Mouse (Mus musculus) CH12.LX (cell line): ENCODE results near the gene Ensa. TPM values are rescaled to one million over a fixed set of nuclear protein-coding genes. Genes with fewer than 3 reads are reported as not detected.

ENCODE experiments used
- DNase-seq: peaks from one replicate; pipeline ENCODE4 v3.0.0-alpha.2; 2013; ENCODE audit errors: extremely low read depth
- H3K27ac ChIP-seq: 2 replicates; pipeline ENCODE4 v1.5.1; 2012; ENCODE audit warnings: low read depth, mild to moderate bottlenecking, control low read depth, moderate library complexity; ENCODE audit not compliant: insufficient read depth
- H3K27me3 ChIP-seq: replicated peaks from 2 replicates; pipeline ENCODE3; 2012; ENCODE audit warnings: inconsistent platforms
- H3K36me3 ChIP-seq, 2 experiments: replicated peaks in 1 of 2; 2 replicates each; pipeline versions ENCODE3 to v1.6.1; 2012; ENCODE audit warnings: inconsistent platforms in 1 of 2, low read length in 1 of 2, mild to moderate bottlenecking in 1 of 2, mixed read lengths in 1 of 2, moderate library complexity in 1 of 2; ENCODE audit not compliant: control insufficient read depth in 1 of 2, insufficient read depth in 1 of 2
- H3K4me1 ChIP-seq, 2 experiments: 2 replicates each; pipeline ENCODE4 v1.6.1; 2012; ENCODE audit warnings: inconsistent platforms in 1 of 2, moderate library complexity in 1 of 2; ENCODE audit not compliant: insufficient read depth in 2 of 2, control insufficient read depth in 1 of 2
- H3K4me2 ChIP-seq: 2 replicates; pipeline ENCODE4 v1.6.1; 2012; ENCODE audit warnings: low read depth, mild to moderate bottlenecking, control low read depth; ENCODE audit not compliant: poor library complexity, insufficient read depth, severe bottlenecking
- H3K4me3 ChIP-seq, 3 experiments: fragments of 150-350 bp in 1 of 3; sonication (generic) in 1 of 3; replicated peaks in 1 of 3; 2 replicates each; pipeline versions ENCODE3 to v1.5.1; 2011 to 2012; ENCODE audit warnings: low read depth in 2 of 3, low read length in 2 of 3, mild to moderate bottlenecking in 2 of 3, moderate library complexity in 2 of 3, control low read depth in 1 of 3, improper control_type of control experiment in 1 of 3, inconsistent platforms in 1 of 3, mixed read lengths in 1 of 3; ENCODE audit not compliant: poor library complexity in 1 of 3
- H3K79me2 ChIP-seq: replicated peaks from 2 replicates; pipeline ENCODE4 v1.6.1; 2012; ENCODE audit warnings: mild to moderate bottlenecking, moderate library complexity; ENCODE audit not compliant: control insufficient read depth, poor library complexity, insufficient read depth, severe bottlenecking; ENCODE audit errors: extremely low read depth
- H3K9ac ChIP-seq: 2 replicates; pipeline ENCODE4 v1.6.1; 2012; ENCODE audit warnings: low read depth, mild to moderate bottlenecking, control low read depth, moderate library complexity; ENCODE audit not compliant: insufficient read depth
- H3K9me3 ChIP-seq: replicated peaks from 2 replicates; pipeline ENCODE3; 2012; ENCODE audit warnings: low read length, inconsistent platforms, mixed read lengths
- BHLHE40 ChIP-seq: IDR thresholded peaks from 2 replicates; pipeline ENCODE4 v1.6.1; 2011; ENCODE audit warnings: mild to moderate bottlenecking, low read depth, low read length, improper control_type of control experiment
- CHD2 ChIP-seq: IDR thresholded peaks from 2 replicates; pipeline ENCODE4 v1.6.1; 2011; ENCODE audit warnings: low read length, improper control_type of control experiment
- E2F4 ChIP-seq: IDR thresholded peaks from 2 replicates; pipeline ENCODE4 v1.6.1; 2011; ENCODE audit warnings: low read depth, low read length, improper control_type of control experiment; ENCODE audit not compliant: insufficient replicate concordance
- GABPA ChIP-seq: IDR thresholded peaks from 2 replicates; pipeline ENCODE4 v1.6.1; 2012; ENCODE audit warnings: low read depth, low read length, improper control_type of control experiment, inconsistent platforms; ENCODE audit not compliant: insufficient replicate concordance
- HCFC1 ChIP-seq: IDR thresholded peaks from 2 replicates; pipeline ENCODE4 v1.6.1; 2012; ENCODE audit warnings: low read depth, mild to moderate bottlenecking, inconsistent platforms, low read length, improper control_type of control experiment
- JUN ChIP-seq: IDR thresholded peaks from 2 replicates; pipeline ENCODE4 v1.6.1; 2011; ENCODE audit warnings: low read depth, mild to moderate bottlenecking, low read length, improper control_type of control experiment, moderate library complexity; ENCODE audit not compliant: insufficient read depth
- KAT2A ChIP-seq: IDR thresholded peaks from 2 replicates; pipeline ENCODE4 v1.6.1; 2012; ENCODE audit warnings: low read length, improper control_type of control experiment, inconsistent platforms; ENCODE audit not compliant: insufficient replicate concordance
- MAX ChIP-seq: IDR thresholded peaks from 2 replicates; pipeline ENCODE4 v1.6.1; 2011; ENCODE audit warnings: low read length, improper control_type of control experiment
- MEF2A ChIP-seq: IDR thresholded peaks from 2 replicates; pipeline ENCODE4 v1.6.1; 2014; ENCODE audit warnings: low read depth, mild to moderate bottlenecking, inconsistent platforms, low read length, improper control_type of control experiment, borderline replicate concordance
- MXI1 ChIP-seq: IDR thresholded peaks from 2 replicates; pipeline ENCODE4 v1.6.1; 2011; ENCODE audit warnings: mild to moderate bottlenecking, low read depth, low read length, improper control_type of control experiment
- MYC ChIP-seq: IDR thresholded peaks from 2 replicates; pipeline ENCODE4 v1.6.1; 2011; ENCODE audit warnings: low read depth, mild to moderate bottlenecking, improper control_type of control experiment, low read length
- POLR2A ChIP-seq: IDR thresholded peaks from 2 replicates; pipeline ENCODE4 v1.6.1; 2011; ENCODE audit warnings: low read depth, mild to moderate bottlenecking, improper control_type of control experiment, low read length
- RAD21 ChIP-seq: IDR thresholded peaks from 2 replicates; pipeline ENCODE4 v1.6.1; 2011; ENCODE audit warnings: low read depth, mild to moderate bottlenecking, low read length, improper control_type of control experiment, moderate library complexity
- SIN3A ChIP-seq: IDR thresholded peaks from 2 replicates; pipeline ENCODE4 v1.6.1; 2012; ENCODE audit warnings: low read length, improper control_type of control experiment, inconsistent platforms
- SMC3 ChIP-seq: IDR thresholded peaks from 2 replicates; pipeline ENCODE4 v1.6.1; 2011; ENCODE audit warnings: low read depth, low read length, improper control_type of control experiment
- USF1 ChIP-seq: IDR thresholded peaks from 2 replicates; pipeline ENCODE4 v1.6.1; 2014; ENCODE audit warnings: low read depth, mild to moderate bottlenecking, inconsistent platforms, low read length, improper control_type of control experiment
- USF2 ChIP-seq: conservative IDR thresholded peaks from 2 replicates; pipeline ENCODE4 v1.6.1; 2011; ENCODE audit warnings: low read depth, low read length, improper control_type of control experiment
- ZMIZ1 ChIP-seq: IDR thresholded peaks from 2 replicates; pipeline ENCODE4 v1.6.1; 2012; ENCODE audit warnings: low read depth, mild to moderate bottlenecking, inconsistent platforms, low read length, improper control_type of control experiment
- dilution Hi-C: fragments of 300-500 bp; cut with MboI; formaldehyde crosslinking; loops from 2 replicates; pipeline ENCODE4 v1.14.3; 2020; ENCODE audit warnings: low sequenced_read_pairs; ENCODE audit not compliant: extremely low pct_unique_long_range_greater_than_20kb, extremely low pct_ligation_motif_present
- in situ Hi-C: fragments of 300-500 bp; cut with MboI; formaldehyde crosslinking; loops from 3 replicates; pipeline ENCODE4 v1.14.3; 2019; ENCODE audit warnings: low sequenced_read_pairs, low pct_ligation_motif_present, low pct_unique_long_range_greater_than_20kb, mixed read lengths
- polyA plus RNA-seq: library from polyadenylated mRNA; unstranded; fragments of >175 nt; gene quantifications from 2 replicates; pipeline ENCODE4 v1.2.1, GENCODE M21; 2012; ENCODE audit warnings: low read depth; ENCODE audit not compliant: insufficient read length
- total RNA-seq, 2 experiments: library from RNA; depleted of rRNA; stranded (reverse); fragments of 300-350 nt in 1 of 2; fragments of >200 nt in 1 of 2; gene quantifications; 2 replicates each; pipeline ENCODE4 v1.2.3; 2012 to 2014

The Ensa gene
- total and polyA plus RNA-seq, 3 experiments: 51.5 to 58.4 (median 57.8) TPM

- no peak for TF ChIP-seq SMC3
- TF ChIP-seq MYC: peak; percentile 68; the same call in 1 of the 2 replicates
- TF ChIP-seq MXI1: peak; percentile 62
- peak; percentile 82; the same call in 1 of the 2 replicates for TF ChIP-seq SIN3A
- peak; percentile 75; the same call in 1 of the 2 replicates for TF ChIP-seq CHD2
- TF ChIP-seq MEF2A: peak; percentile 80
- no peak for TF ChIP-seq HCFC1
- TF ChIP-seq RAD21: no peak; the same call in 1 of the 2 replicates
- no peak for TF ChIP-seq GABPA
- peak; percentile 99 for TF ChIP-seq JUN
- TF ChIP-seq E2F4: no peak
- TF ChIP-seq KAT2A: 0 out of 2 replicates have a peak, but pooled peaks have one; percentile 6
- TF ChIP-seq USF1: no peak
Measured at GRCm38 (mm10) chr3:95650276-95651032, 25.7 kb downstream of the Ensa start (continued).

GRCm38 (mm10) chr3:95651033-95651373 lies 26.2 kb downstream of the Ensa start:
- H3K9me3 ChIP-seq: peaks cover 5% of the 10 kb centered on the region
- H3K36me3 ChIP-seq: no peaks in the 10 kb centered on the region
- H3K27ac ChIP-seq: peak overlapping the region; percentile 96
- H3K27me3 ChIP-seq: no peaks in the 10 kb centered on the region
- H3K9ac ChIP-seq: peak overlapping the region; percentile 24; the same call in 1 of the 2 replicates
- dilution Hi-C loops (no loop called here), in situ Hi-C loops (loop anchor here (10.0 kb wide), 1 partner anchor 574 kb away; the partner anchor contains the start of genes Hist2h2ac and Hist2h2be)
- H3K4me1 ChIP-seq: peaks cover 29 to 77% of the 10 kb centered on the region in 2 experiments
- TF ChIP-seq KAT2A (0 out of 2 replicates have a peak, but pooled peaks have one; percentile 9), SMC3 (no peak), BHLHE40 (no peak), USF1 (peak; percentile 59), USF2 (peak; percentile 57), ZMIZ1 (0 out of 2 replicates have a peak, but pooled peaks have one; percentile 9), POLR2A (0 out of 2 replicates have a peak, but pooled peaks have one; percentile 9), MAX (0 out of 2 replicates have a peak, but pooled peaks have one; percentile 3)
- H3K4me3 ChIP-seq: no peak overlapping the region
- no peaks in the 10 kb centered on the region for H3K79me2 ChIP-seq
- DNase-seq: peak; percentile 72
- peak overlapping the region; percentile 8 for H3K4me2 ChIP-seq
